Mouse (Mus musculus) lung, adult 2 months (tissue): ENCODE data around the gene Ryr2.

Experiments
- CTCF ChIP-seq: fragments of 200-500 bp; IDR thresholded peaks from 2 replicates; pipeline ENCODE4 v1.5.1; 2011; ENCODE audit warnings: mild to moderate bottlenecking, low read length, control low read depth; ENCODE audit not compliant: insufficient read depth
- POLR2A ChIP-seq: fragments of 200-500 bp; IDR thresholded peaks from 2 replicates; pipeline ENCODE4 v1.6.1; 2011; ENCODE audit warnings: low read depth, mild to moderate bottlenecking, control low read depth, low read length, borderline replicate concordance; ENCODE audit errors: extremely low read depth

GRCm38 (mm10) chr13:12057357-12057771 lies 49.4 kb downstream of the Ryr2 start:
- TF ChIP-seq CTCF: no peak
- no peak for TF ChIP-seq POLR2A
